Mouse (Mus musculus): Measurements from ENCODE around the gene Zfp689.
"Not testable (repeated sequence)": the region's sequence is repeated elsewhere in the genome, so short reads cannot be mapped to it uniquely, and the experiment has no call there.

Gene Zfp689

DNA sequence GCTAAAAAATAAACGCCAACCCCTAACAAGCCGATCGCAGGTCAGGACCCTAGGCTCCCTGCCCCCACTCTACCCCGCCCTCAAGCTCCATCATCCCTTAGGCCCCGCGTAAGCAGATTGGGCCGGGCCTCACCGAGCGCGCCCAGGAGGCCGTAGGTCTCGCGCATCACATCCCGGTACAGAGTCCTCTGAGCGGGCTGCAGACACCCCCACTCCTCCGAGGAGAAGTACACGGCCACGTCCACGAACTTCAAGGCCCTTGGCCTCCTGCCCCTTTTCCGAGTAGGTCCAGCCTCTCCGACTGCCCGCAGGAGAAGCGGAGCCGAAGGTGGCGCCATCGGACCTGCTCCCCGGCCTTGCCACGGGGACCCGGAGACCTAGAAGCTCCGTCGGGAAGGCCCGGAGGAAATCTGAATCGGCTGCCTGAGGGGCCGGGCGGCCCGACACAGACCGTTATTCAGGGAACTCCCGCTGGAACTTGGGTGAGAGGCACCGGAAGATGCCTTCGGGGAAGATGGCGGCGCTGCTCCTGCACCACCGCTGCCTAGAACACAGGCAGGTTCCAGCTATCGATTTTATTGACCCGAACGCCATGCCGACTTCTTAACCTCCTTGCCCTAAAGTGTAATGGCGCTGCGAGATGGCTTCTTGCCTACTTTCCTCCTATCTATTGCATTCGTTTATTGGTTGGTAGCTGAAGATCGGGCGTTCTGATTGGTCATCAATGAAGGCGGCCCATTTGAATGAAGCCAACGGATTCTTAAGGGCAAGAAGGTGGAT is at the start of gene Zfp689:
Zfp689 (minus strand) TSS at position 638 of the 780 bp plus-strand sequence.
- peak; percentile 94 for DNase-seq

DNA sequence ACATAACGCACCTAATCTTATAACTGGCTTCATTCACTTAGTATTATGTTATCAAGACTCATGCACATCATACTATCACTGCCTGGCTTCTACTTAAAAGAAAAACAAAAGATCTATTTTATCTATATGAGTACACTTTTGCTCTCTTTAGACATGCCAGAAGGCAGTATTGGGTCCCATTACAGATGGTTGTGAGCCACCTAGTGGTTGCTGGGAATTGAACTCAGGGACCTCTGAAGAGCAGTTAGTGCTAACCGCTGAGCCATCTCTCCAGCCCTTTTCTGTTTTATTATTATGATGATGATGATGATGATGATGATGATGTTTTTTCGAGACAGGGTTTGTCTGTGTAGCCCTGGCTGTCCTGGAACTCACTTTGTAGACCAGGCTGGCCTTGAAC is 49.4 kb upstream of the Zfp689 start:
- no peak for DNase-seq

- DNase-seq = no peak
Measured at GRCm38 (mm10) chr7:127497382-127497781, 48.4 kb upstream of the Zfp689 start.

- no peak for DNase-seq
Measured at GRCm38 (mm10) chr7:127494648-127495047, 45.7 kb upstream of the Zfp689 start.

DNA sequence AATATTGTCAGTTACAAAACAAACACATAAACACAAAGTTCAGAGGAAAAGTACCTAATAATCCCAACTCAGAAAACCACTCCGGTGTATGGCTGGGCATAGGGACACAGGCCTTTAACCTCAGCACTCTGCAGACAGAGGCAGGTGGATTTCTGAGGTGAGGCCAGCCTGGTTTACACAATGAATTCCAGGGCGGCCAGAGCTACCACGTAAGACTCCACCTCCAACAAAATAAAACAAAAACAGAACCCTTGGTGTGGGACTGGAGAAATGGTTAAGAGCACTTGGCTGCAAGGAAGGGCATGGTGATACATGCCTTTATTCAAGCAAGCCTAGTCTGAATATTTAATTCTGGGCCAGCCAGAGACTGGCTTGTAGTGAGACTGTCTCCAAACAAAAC is 42.9 kb upstream of the Zfp689 start:
- DNase-seq = no peak

DNA sequence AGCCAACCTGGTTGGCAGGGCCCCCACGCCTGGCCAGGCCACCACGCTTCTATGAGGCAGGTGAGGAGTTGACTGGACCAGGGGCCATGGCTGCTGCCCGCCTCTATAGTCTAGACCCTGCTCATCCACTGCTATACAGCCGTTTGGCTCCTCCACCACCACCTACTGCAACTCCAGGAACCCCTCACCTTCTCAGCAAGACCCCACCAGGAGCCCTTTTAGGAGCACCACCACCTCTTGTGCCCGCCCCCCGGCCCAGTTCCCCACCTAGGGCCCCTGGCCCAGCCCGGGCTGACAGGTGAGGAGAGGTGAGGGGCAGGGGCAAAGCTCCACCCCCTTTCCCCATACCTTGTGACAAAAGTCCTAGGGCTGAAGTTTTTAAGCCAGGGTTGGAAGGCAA is 41.0 kb upstream of the Zfp689 start:
- DNase-seq = no peak

DNA sequence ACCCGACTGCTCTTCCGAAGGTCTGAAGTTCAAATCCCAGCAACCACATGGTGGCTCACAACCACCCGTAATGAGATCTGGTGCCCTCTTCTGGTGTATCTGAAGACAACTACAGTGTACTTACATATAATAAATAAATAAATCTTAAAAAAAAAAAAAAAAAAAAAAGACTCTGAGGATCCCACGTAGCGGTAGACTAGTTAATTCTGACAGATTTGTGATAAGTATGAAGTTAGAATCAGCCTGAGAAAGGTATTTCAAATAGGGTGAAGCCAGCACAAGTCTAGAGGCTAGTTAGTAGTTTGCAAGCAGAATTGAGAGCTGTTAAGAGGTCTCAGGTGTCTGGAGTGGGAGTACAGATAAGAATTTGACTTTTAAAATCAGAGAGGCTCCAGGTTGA is 39.4 kb upstream of the Zfp689 start:
- not testable (repeated sequence) for DNase-seq

- DNase-seq = peak; percentile 47
Measured at GRCm38 (mm10) chr7:127485416-127485815, 36.5 kb upstream of the Zfp689 start.

DNA sequence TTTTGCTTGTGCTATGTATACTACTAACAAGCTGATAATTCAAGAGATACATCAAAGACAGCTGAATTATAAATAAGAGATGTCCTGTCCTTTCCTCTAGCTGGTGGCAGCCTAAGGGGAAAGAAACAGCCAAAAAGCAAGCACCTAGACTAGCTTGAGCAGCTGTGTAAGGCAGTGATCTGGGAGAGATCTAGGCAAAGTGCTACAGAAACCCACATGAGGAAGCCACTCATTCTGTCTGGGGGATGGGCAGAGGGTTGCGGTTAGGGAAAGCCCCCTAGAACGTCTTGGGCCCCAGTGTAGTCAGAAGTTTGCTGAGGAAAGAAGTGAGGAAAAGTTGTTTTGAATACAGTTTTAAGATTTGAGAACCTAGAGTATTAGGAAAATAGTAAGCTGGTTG is 31.4 kb upstream of the Zfp689 start:
- DNase-seq = no peak

GRCm38 (mm10) chr7:127479318-127480225 is 30.6 kb upstream of the Zfp689 start:
- DNase-seq = peak; percentile 48

DNA sequence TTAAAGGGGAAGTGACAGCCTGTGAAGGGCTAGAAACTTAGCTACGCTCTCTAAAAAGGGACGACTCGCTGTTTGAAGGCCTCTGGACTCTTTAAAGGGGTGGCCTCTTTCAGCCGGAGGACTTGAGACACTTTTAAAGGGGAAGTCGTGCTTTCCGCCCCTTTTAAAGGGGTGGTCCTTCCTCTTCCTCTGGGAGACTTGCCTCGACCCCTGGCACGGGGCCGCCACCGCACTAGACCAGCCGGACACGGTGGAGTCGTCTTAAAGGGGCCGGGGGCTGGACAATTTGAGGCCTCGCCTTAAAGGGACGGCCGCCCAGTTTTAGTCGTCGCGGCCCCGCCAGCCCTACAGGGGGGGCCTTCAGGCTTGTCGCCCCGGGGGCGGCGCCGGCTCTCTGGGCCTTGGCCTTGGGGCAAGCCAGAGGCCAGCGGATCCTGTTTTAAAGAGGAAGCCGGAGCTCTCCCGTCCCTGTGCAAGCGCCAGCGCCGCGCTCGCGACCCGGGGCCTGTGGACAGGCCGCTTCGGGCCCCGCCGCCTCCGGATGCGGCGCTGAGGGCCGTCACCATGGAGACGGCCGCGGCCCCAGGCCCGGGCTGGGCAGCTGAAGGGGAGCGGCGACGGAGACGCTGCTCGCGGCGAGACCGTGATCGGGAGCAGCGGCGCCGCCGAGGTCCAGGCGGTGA is 29.8 kb upstream of the Zfp689 start, which contains the start of gene Fbrs:
Fbrs (plus strand) TSS at position 565 of the 683 bp plus-strand sequence.
- peak; percentile 93 for DNase-seq

DNA sequence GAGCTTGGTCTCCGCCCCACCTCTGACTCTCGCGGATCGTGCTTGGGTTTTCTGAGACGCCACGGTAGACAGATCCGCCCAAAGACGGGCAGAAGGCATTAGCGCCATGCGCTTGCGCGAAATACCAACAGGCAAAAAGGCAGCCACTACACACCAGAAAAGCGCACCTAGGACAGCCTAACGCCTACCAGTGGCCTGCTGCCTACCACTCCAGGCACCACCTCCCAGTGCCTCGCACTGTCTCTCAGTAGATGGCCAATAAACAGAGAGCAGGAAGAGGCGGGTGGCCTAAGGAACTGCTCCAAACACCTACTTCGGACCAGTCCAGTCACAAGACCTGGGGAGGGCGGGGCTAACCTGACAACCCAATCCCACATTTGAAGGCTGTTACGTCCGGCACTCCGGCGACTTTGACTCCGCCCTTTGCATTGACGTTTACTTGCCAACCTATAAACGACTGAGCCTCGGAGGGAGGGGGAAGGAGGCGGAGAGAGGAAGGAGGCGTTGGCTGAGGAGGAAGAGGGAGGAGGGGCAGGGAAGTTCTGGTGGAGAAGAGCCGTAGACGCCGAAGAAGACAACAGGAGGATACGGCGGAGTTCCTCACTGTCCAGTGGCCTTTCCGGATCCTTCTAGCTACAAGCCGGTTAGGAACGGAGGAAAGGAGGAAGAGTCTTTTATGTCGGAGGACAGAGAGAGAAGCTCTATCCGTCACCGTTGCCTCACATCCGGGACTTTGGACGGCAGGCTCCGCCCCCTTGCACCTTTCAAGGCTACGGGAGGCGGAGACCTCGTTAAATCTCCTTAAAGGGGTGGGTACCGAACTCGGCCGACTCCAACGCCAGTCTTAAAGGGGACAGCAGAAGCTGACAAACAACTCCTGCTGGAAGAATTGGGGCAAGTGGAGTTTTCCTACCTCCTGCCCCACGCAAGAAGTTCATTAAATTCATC is 29.0 kb upstream of the Zfp689 start:
- DNase-seq = peak; percentile 99

DNA sequence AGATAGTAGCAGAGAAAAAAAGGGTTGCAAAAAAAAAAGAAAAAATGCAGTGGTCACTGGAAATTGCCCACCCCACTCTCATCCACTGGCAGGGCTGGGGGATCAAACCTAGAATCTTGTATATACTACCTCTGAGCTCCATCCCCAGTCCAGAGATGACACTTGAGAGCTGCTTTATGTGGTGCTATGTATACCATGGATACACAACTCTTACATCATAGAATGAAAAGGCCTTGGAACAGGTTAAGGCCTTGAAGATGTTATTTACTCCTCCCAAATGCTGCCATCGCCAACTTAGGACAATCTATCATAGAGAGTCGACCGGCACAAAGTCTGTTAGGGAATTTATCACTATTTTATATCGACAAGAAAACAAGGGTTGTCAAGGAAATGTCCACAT is 27.9 kb upstream of the Zfp689 start:
- DNase-seq = no peak

DNA sequence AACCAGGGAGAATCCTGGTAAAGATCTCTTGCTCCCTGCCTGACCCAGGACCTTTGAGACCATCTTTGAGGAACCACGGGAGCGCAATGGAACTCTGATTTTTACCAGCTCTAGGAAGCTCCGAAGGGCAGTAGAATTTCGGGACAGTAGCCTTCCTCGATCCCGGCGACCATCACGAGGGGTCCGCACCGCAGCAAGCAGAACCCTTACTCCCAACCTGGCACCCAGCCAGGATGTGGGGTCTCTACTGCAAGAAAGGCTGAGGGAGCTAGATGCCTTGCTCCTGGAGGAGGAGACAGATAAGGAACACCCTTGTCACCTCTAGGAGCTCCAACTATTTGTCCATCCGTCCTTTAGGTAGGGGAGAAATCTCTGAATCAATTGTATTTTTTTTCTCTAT is 27.4 kb upstream of the Zfp689 start:
- DNase-seq = peak; percentile 56

GRCm38 (mm10) chr7:127475186-127475740 is 26.3 kb upstream of the Zfp689 start:
- peak; percentile 33 for DNase-seq

GRCm38 (mm10) chr7:127474378-127475070 is 25.6 kb upstream of the Zfp689 start:
- no peak for DNase-seq

- peak; percentile 31 for DNase-seq
Measured at GRCm38 (mm10) chr7:127473705-127474104, 24.7 kb upstream of the Zfp689 start.

DNA sequence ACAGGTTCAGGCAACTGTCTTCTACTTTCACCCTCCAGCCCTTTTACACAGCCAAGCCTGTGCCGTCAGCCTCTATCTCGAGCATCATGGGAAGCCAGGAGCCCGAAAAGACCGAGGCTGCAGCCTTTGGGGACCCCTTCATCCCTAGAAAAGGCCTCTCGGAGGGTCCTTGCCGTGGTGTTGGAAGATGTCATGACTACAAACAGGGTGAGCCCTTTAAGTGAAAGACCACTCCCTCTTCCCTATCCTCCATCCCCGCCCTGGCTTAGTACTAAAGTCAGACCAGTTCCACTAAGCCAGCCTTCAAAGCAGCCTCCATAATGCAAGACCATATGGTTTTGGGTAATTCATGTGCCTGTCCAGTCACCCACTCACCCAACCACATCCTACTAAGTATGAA is 23.1 kb upstream of the Zfp689 start:
- no peak for DNase-seq

DNA sequence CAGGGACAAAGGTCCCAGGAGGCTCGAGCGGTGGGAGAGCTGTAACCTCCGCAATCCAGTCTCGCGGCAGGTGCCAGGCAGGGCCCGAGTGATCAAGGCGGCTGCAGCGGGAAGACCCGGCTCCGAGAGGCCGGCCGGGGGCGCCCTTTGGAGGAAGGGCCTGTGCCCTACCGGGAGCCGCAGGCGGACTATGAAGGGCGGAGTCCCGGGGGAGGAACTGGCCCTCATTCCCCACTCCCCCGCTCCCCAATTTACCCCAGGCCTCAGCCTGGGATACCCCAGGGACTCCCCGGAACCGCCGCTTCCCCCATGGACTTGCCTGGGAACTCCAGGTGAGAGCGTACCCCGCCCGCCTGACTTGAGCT is 22.7 kb upstream of the Zfp689 start:
- DNase-seq = peak; percentile 60

DNA sequence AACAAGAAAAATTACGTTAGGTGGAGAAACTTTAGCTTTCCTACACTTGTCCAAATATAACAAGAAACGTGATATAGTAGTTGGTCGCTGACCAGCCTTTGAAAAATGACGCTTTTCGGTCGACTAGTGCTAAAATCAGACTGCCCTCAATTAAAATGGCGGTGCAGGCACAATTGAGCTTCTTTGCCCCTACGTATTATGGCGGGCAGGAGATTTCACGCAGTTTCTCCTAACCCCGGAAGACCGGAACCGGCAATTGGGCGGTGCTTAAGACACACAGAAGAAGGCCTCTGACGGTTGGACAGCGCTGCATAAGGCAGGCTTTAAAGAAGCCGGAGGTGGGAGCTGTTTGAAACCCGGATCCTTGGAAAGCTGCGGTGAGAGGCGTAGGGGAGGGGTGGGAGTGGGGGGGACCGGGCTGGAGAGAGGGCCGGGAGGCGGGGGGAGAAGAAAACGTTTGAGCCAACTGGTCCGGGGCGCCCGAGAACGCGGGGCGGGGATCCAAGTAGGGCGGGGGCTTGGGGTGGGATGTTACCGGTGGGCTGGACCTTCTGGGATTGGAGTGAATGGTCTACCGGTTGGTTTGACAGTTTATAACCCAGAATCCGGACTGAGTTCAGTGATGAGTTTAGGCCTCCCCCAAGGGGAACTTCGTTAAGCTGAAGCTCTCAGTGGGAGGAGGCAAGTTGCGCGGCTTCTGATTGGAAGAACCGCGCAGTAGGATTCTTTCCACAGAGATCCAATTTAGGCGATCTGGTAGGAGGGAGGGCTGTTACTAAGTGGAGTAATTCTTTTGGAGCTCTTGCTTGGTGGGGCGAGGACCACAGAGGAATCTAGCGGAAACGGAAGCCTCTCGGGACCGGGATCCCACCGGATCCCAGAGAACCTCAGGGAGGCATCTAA is 22.0 kb upstream of the Zfp689 start:
- DNase-seq = peak; percentile 87

Data from cerebellum, adult 8-10 months (tissue).